Mouse (Mus musculus) thymus, adult 2 months (tissue): Measurements from ENCODE around the gene Ube2r2.

Source experiments
- CTCF ChIP-seq: fragments of 200-500 bp; IDR thresholded peaks from 2 replicates; pipeline ENCODE4 v1.5.1; 2012; ENCODE audit warnings: mild to moderate bottlenecking, control low read depth, low read length, moderate library complexity, borderline replicate concordance; ENCODE audit not compliant: control insufficient read depth, poor library complexity, insufficient read depth; ENCODE audit errors: extremely low read depth
- POLR2A ChIP-seq: fragments of 200-500 bp; IDR thresholded peaks from 2 replicates; pipeline ENCODE4 v1.6.1; 2012; ENCODE audit warnings: mild to moderate bottlenecking, low read length, control low read depth, moderate library complexity; ENCODE audit not compliant: control insufficient read depth, poor library complexity, insufficient read depth; ENCODE audit errors: extremely low read depth

DNA sequence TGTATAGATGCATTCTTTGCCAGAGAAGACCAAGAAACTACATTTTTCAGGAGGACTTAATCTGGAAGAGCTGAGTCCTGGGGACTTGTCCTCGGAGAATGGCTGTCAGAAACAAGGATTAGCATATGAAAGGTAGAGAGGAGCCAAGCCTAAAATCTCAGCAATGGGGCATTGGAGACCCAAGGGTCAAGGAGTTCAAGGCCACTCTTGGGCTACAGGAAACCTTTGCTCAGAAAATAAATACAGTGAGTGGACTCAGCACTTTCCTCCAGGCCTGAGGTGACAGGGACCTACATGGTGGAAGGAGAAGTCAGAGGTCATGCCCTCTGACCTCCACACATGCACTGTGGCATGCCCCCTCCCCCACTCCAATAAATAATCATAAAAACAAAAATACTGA lies 34.6 kb upstream of the Ube2r2 start:
- no peak for TF ChIP-seq POLR2A
- no peak for TF ChIP-seq CTCF
